Mouse (Mus musculus) CH12.LX (cell line): Measurements from ENCODE around the gene Zfp575. TPM values are rescaled to one million over a fixed set of nuclear protein-coding genes. Genes with fewer than 3 reads are reported as not detected.

Experiments
- DNase-seq: peaks from one replicate; pipeline ENCODE4 v3.0.0-alpha.2; 2013; ENCODE audit errors: extremely low read depth
- H3K27ac ChIP-seq: 2 replicates; pipeline ENCODE4 v1.5.1; 2012; ENCODE audit warnings: low read depth, mild to moderate bottlenecking, control low read depth, moderate library complexity; ENCODE audit not compliant: insufficient read depth
- H3K27me3 ChIP-seq: replicated peaks from 2 replicates; pipeline ENCODE3; 2012; ENCODE audit warnings: inconsistent platforms
- H3K36me3 ChIP-seq, 2 experiments: replicated peaks in 1 of 2; 2 replicates each; pipeline versions ENCODE3 to v1.6.1; 2012; ENCODE audit warnings: inconsistent platforms in 1 of 2, low read length in 1 of 2, mild to moderate bottlenecking in 1 of 2, mixed read lengths in 1 of 2, moderate library complexity in 1 of 2; ENCODE audit not compliant: control insufficient read depth in 1 of 2, insufficient read depth in 1 of 2
- H3K4me1 ChIP-seq, 2 experiments: 2 replicates each; pipeline ENCODE4 v1.6.1; 2012; ENCODE audit warnings: inconsistent platforms in 1 of 2, moderate library complexity in 1 of 2; ENCODE audit not compliant: insufficient read depth in 2 of 2, control insufficient read depth in 1 of 2
- H3K4me2 ChIP-seq: 2 replicates; pipeline ENCODE4 v1.6.1; 2012; ENCODE audit warnings: low read depth, mild to moderate bottlenecking, control low read depth; ENCODE audit not compliant: poor library complexity, insufficient read depth, severe bottlenecking
- H3K4me3 ChIP-seq, 3 experiments: fragments of 150-350 bp in 1 of 3; sonication (generic) in 1 of 3; replicated peaks in 1 of 3; 2 replicates each; pipeline versions ENCODE3 to v1.5.1; 2011 to 2012; ENCODE audit warnings: low read depth in 2 of 3, low read length in 2 of 3, mild to moderate bottlenecking in 2 of 3, moderate library complexity in 2 of 3, control low read depth in 1 of 3, improper control_type of control experiment in 1 of 3, inconsistent platforms in 1 of 3, mixed read lengths in 1 of 3; ENCODE audit not compliant: poor library complexity in 1 of 3
- H3K79me2 ChIP-seq: replicated peaks from 2 replicates; pipeline ENCODE4 v1.6.1; 2012; ENCODE audit warnings: mild to moderate bottlenecking, moderate library complexity; ENCODE audit not compliant: control insufficient read depth, poor library complexity, insufficient read depth, severe bottlenecking; ENCODE audit errors: extremely low read depth
- H3K9ac ChIP-seq: 2 replicates; pipeline ENCODE4 v1.6.1; 2012; ENCODE audit warnings: low read depth, mild to moderate bottlenecking, control low read depth, moderate library complexity; ENCODE audit not compliant: insufficient read depth
- H3K9me3 ChIP-seq: replicated peaks from 2 replicates; pipeline ENCODE3; 2012; ENCODE audit warnings: low read length, inconsistent platforms, mixed read lengths
- BHLHE40 ChIP-seq: IDR thresholded peaks from 2 replicates; pipeline ENCODE4 v1.6.1; 2011; ENCODE audit warnings: mild to moderate bottlenecking, low read depth, low read length, improper control_type of control experiment
- ELF1 ChIP-seq: IDR thresholded peaks from 2 replicates; pipeline ENCODE4 v1.6.1; 2014; ENCODE audit warnings: low read depth, mild to moderate bottlenecking, inconsistent platforms, low read length, improper control_type of control experiment
- EP300 ChIP-seq: IDR thresholded peaks from 2 replicates; pipeline ENCODE4 v1.6.1; 2011; ENCODE audit warnings: low read length, improper control_type of control experiment
- ETS1 ChIP-seq: conservative IDR thresholded peaks from 2 replicates; pipeline ENCODE4 v1.6.1; 2012; ENCODE audit warnings: low read depth, mild to moderate bottlenecking, inconsistent platforms, low read length, improper control_type of control experiment, moderate library complexity
- JUN ChIP-seq: IDR thresholded peaks from 2 replicates; pipeline ENCODE4 v1.6.1; 2011; ENCODE audit warnings: low read depth, mild to moderate bottlenecking, low read length, improper control_type of control experiment, moderate library complexity; ENCODE audit not compliant: insufficient read depth
- JUND ChIP-seq: conservative IDR thresholded peaks from 2 replicates; pipeline ENCODE4 v1.6.1; 2011; ENCODE audit warnings: low read depth, low read length, improper control_type of control experiment
- KAT2A ChIP-seq: IDR thresholded peaks from 2 replicates; pipeline ENCODE4 v1.6.1; 2012; ENCODE audit warnings: low read length, improper control_type of control experiment, inconsistent platforms; ENCODE audit not compliant: insufficient replicate concordance
- MAFK ChIP-seq: IDR thresholded peaks from 2 replicates; pipeline ENCODE4 v1.6.1; 2011; ENCODE audit warnings: low read length, improper control_type of control experiment; ENCODE audit not compliant: insufficient replicate concordance
- SIN3A ChIP-seq: IDR thresholded peaks from 2 replicates; pipeline ENCODE4 v1.6.1; 2012; ENCODE audit warnings: low read length, improper control_type of control experiment, inconsistent platforms
- SMC3 ChIP-seq: IDR thresholded peaks from 2 replicates; pipeline ENCODE4 v1.6.1; 2011; ENCODE audit warnings: low read depth, low read length, improper control_type of control experiment
- TCF12 ChIP-seq: IDR thresholded peaks from 2 replicates; pipeline ENCODE4 v1.6.1; 2014; ENCODE audit warnings: low read depth, mild to moderate bottlenecking, inconsistent platforms, low read length, improper control_type of control experiment
- ZKSCAN1 ChIP-seq: IDR thresholded peaks from 2 replicates; pipeline ENCODE4 v1.6.1; 2012; ENCODE audit warnings: low read depth, inconsistent platforms, low read length, improper control_type of control experiment, borderline replicate concordance
- ZNF384 ChIP-seq: IDR thresholded peaks from 2 replicates; pipeline ENCODE4 v1.6.1; 2012; ENCODE audit warnings: low read depth, low read length, improper control_type of control experiment, inconsistent platforms
- dilution Hi-C: fragments of 300-500 bp; cut with MboI; formaldehyde crosslinking; loops from 2 replicates; pipeline ENCODE4 v1.14.3; 2020; ENCODE audit warnings: low sequenced_read_pairs; ENCODE audit not compliant: extremely low pct_unique_long_range_greater_than_20kb, extremely low pct_ligation_motif_present
- in situ Hi-C: fragments of 300-500 bp; cut with MboI; formaldehyde crosslinking; loops from 3 replicates; pipeline ENCODE4 v1.14.3; 2019; ENCODE audit warnings: low sequenced_read_pairs, low pct_ligation_motif_present, low pct_unique_long_range_greater_than_20kb, mixed read lengths
- polyA plus RNA-seq: library from polyadenylated mRNA; unstranded; fragments of >175 nt; gene quantifications from 2 replicates; pipeline ENCODE4 v1.2.1, GENCODE M21; 2012; ENCODE audit warnings: low read depth; ENCODE audit not compliant: insufficient read length
- total RNA-seq, 2 experiments: library from RNA; depleted of rRNA; stranded (reverse); fragments of 300-350 nt in 1 of 2; fragments of >200 nt in 1 of 2; gene quantifications; 2 replicates each; pipeline ENCODE4 v1.2.3; 2012 to 2014

Zfp575 gene
- total and polyA plus RNA-seq, 3 experiments = 0.09 to 0.81 (median 0.14) TPM

- H3K9me3 ChIP-seq = no peaks in the 10 kb centered on the region
- H3K9ac ChIP-seq = no peak overlapping the region
- H3K4me3 ChIP-seq = no peak overlapping the region
- H3K4me2 ChIP-seq = no peak overlapping the region
- no peak for DNase-seq
- H3K4me1 ChIP-seq = peaks cover 6 to 37% of the 10 kb centered on the region in 2 experiments
- in situ Hi-C loops (loop anchor here (10.0 kb wide), 1 partner anchor 58 kb away; the partner anchor contains the start of gene Irgq), dilution Hi-C loops (no loop called here)
- H3K36me3 ChIP-seq = peaks cover 0 to 18% of the 10 kb centered on the region in 2 experiments
- TF ChIP-seq ETS1 = no peak
- no peak for TF ChIP-seq ELF1
- TF ChIP-seq JUND = no peak
- no peak for TF ChIP-seq BHLHE40
- TF ChIP-seq EP300 = no peak
- TF ChIP-seq ZKSCAN1 = no peak
- no peaks in the 10 kb centered on the region for H3K27me3 ChIP-seq
- no peak overlapping the region for H3K27ac ChIP-seq
- H3K79me2 ChIP-seq = no peaks in the 10 kb centered on the region
Observed at GRCm38 (mm10) chr7:24592781-24593180, 5.3 kb upstream of the Zfp575 start.

- no peak overlapping the region for H3K9ac ChIP-seq
Observed at GRCm38 (mm10) chr7:24592163-24592562, 4.7 kb upstream of the Zfp575 start.

GRCm38 (mm10) chr7:24591735-24592134 lies 4.3 kb upstream of the Zfp575 start:
- peaks cover 6 to 37% of the 10 kb centered on the region in 2 experiments for H3K4me1 ChIP-seq
- no peak overlapping the region for H3K9ac ChIP-seq
- H3K9me3 ChIP-seq = no peaks in the 10 kb centered on the region
- H3K4me2 ChIP-seq = no peak overlapping the region
- H3K27me3 ChIP-seq = no peaks in the 10 kb centered on the region
- no peaks in the 10 kb centered on the region for H3K79me2 ChIP-seq
- dilution Hi-C loops = no loop called here
- TF ChIP-seq SIN3A (no peak), BHLHE40 (no peak), TCF12 (no peak), ETS1 (no peak), ZNF384 (no peak), KAT2A (no peak)
- in situ Hi-C loops = loop anchor here (10.0 kb wide), 1 partner anchor 57 kb away; the partner anchor contains the start of gene Irgq
- H3K36me3 ChIP-seq = peaks cover 0 to 15% of the 10 kb centered on the region in 2 experiments
- DNase-seq = no peak
- no peak overlapping the region for H3K4me3 ChIP-seq
- no peak overlapping the region for H3K27ac ChIP-seq

More at GRCm38 (mm10) chr7:24592163-24592562, 4.7 kb upstream of the Zfp575 start:
- in situ Hi-C loops = loop anchor here (10.0 kb wide), 1 partner anchor 57 kb away; the partner anchor contains the start of gene Irgq
- H3K27ac ChIP-seq = no peak overlapping the region
- no peak overlapping the region for H3K4me2 ChIP-seq
- DNase-seq = no peak
- H3K36me3 ChIP-seq = peaks cover 0 to 18% of the 10 kb centered on the region in 2 experiments
- peaks cover 6 to 37% of the 10 kb centered on the region in 2 experiments for H3K4me1 ChIP-seq
- no peak overlapping the region for H3K4me3 ChIP-seq
- H3K9me3 ChIP-seq = no peaks in the 10 kb centered on the region
- no peaks in the 10 kb centered on the region for H3K27me3 ChIP-seq
- dilution Hi-C loops = no loop called here
- no peaks in the 10 kb centered on the region for H3K79me2 ChIP-seq
- no peak for TF ChIP-seq SMC3
- TF ChIP-seq JUN = no peak
- TF ChIP-seq MAFK = no peak
- TF ChIP-seq EP300 = no peak
